Mouse (Mus musculus) hindbrain, embryonic 16.5 days (tissue): Measurements from ENCODE around the gene Tpbgl. TPM values are rescaled to one million over a fixed set of nuclear protein-coding genes. Genes with fewer than 3 reads are reported as not detected.

Experiments used
- ATAC-seq: fragments of 200-750 bp; cut with Nextera tagmentation; 2 replicates; pipeline ENCODE4 v1.8.0; 2017; ENCODE audit warnings: moderate TSS enrichment, moderate library complexity
- H3K27ac ChIP-seq: fragments of 300-500 bp; sonication (generic); 2 replicates; pipeline ENCODE4 v1.5.1; 2014; ENCODE audit warnings: low read depth, mild to moderate bottlenecking, control low read depth, low read length, moderate library complexity
- H3K27me3 ChIP-seq: fragments of 300-500 bp; sonication (generic); replicated peaks from 2 replicates; pipeline ENCODE4 v1.6.1; 2014; ENCODE audit warnings: low read length; ENCODE audit not compliant: control insufficient read depth, insufficient read depth
- H3K36me3 ChIP-seq: fragments of 300-500 bp; sonication (generic); 2 replicates; pipeline ENCODE4 v1.6.1; 2014; ENCODE audit warnings: mild to moderate bottlenecking, low read length, moderate library complexity, mixed read lengths; ENCODE audit not compliant: control insufficient read depth, insufficient read depth
- H3K4me1 ChIP-seq: fragments of 300-500 bp; sonication (generic); 2 replicates; pipeline ENCODE4 v1.6.1; 2014; ENCODE audit warnings: low read depth, low read length; ENCODE audit not compliant: control insufficient read depth, insufficient read depth
- H3K4me2 ChIP-seq: fragments of 300-500 bp; sonication (generic); 2 replicates; pipeline ENCODE4 v1.6.1; 2014; ENCODE audit warnings: mild to moderate bottlenecking, low read length, control low read depth, moderate library complexity
- H3K4me3 ChIP-seq: fragments of 300-500 bp; sonication (generic); 2 replicates; pipeline ENCODE4 v1.5.1; 2014; ENCODE audit warnings: mild to moderate bottlenecking, low read length, control low read depth, moderate library complexity
- H3K9ac ChIP-seq: fragments of 300-500 bp; sonication (generic); 2 replicates; pipeline ENCODE4 v1.6.1; 2014; ENCODE audit warnings: low read depth, mild to moderate bottlenecking, control low read depth, low read length, moderate library complexity
- H3K9me3 ChIP-seq: fragments of 300-500 bp; sonication (generic); 2 replicates; pipeline ENCODE4 v1.6.1; 2014; ENCODE audit warnings: mild to moderate bottlenecking, low read length, moderate library complexity; ENCODE audit not compliant: control insufficient read depth
- WGBS: fragments of 180-500 bp; shearing (Covaris S2); extraction: QIAGEN DNeasy Blood & Tissue Kit; methylation state at CpG from one replicate; pipeline ENCODE4 v1.1.7; 2014; 5-methylcytosine and 5-hydroxymethylcytosine counted together
- polyA plus RNA-seq: library from polyadenylated mRNA; unstranded; fragments of >200 nt; fragmentation: Nextera tagmentation; extraction: Ambion mirVana; gene quantifications from 2 replicates; pipeline ENCODE4 v1.2.1, GENCODE M21; 2015

Tpbgl gene
- polyA plus RNA-seq, 1 experiment from 2014 or later: 2.2 TPM

- WGBS: 93% methylated on average over 10 of the region's 10 CpGs
- no peak overlapping the region for H3K4me3 ChIP-seq
- no peak for ATAC-seq
- 0 out of 2 replicates have a peak, but pooled peaks cover 2% of the 10 kb centered on the region for H3K4me1 ChIP-seq
- no peaks in the 10 kb centered on the region for H3K27me3 ChIP-seq
- no peak overlapping the region for H3K27ac ChIP-seq
- H3K4me2 ChIP-seq: no peak overlapping the region
- no peaks in the 10 kb centered on the region for H3K9me3 ChIP-seq
- no peaks in the 10 kb centered on the region for H3K36me3 ChIP-seq
- H3K9ac ChIP-seq: no peak overlapping the region
Measured at GRCm38 (mm10) chr7:99665731-99666452, 39.0 kb upstream of the Tpbgl start.

GRCm38 (mm10) chr7:99664571-99665485 is 37.9 kb upstream of the Tpbgl start:
- Histone ChIP-seq H3K36me3 (no peaks in the 10 kb centered on the region), H3K4me2 (no peak overlapping the region), H3K9me3 (no peaks in the 10 kb centered on the region), H3K27ac (peak overlapping the region; percentile 53), H3K27me3 (no peaks in the 10 kb centered on the region), H3K4me1 (0 out of 2 replicates have a peak, but pooled peaks cover 2% of the 10 kb centered on the region), H3K4me3 (no peak overlapping the region), H3K9ac (no peak overlapping the region)
- ATAC-seq: peak; percentile 66
- WGBS: 55% methylated on average over 11 of the region's 11 CpGs

- no peak overlapping the region for H3K4me2 ChIP-seq
- no peak for ATAC-seq
- no peak overlapping the region for H3K4me3 ChIP-seq
- no peak overlapping the region for H3K27ac ChIP-seq
- WGBS: 93% methylated on average over 9 of the region's 9 CpGs
- no peaks in the 10 kb centered on the region for H3K36me3 ChIP-seq
- 0 out of 2 replicates have a peak, but pooled peaks cover 2% of the 10 kb centered on the region for H3K4me1 ChIP-seq
- no peaks in the 10 kb centered on the region for H3K27me3 ChIP-seq
- no peaks in the 10 kb centered on the region for H3K9me3 ChIP-seq
- H3K9ac ChIP-seq: no peak overlapping the region
Measured at GRCm38 (mm10) chr7:99663507-99664220, 36.8 kb upstream of the Tpbgl start.

- no peaks in the 10 kb centered on the region for H3K9me3 ChIP-seq
- no peak overlapping the region for H3K4me3 ChIP-seq
- H3K9ac ChIP-seq: no peak overlapping the region
- 0 out of 2 replicates have a peak, but pooled peaks cover 2% of the 10 kb centered on the region for H3K4me1 ChIP-seq
- H3K4me2 ChIP-seq: no peak overlapping the region
- 81% methylated on average over 2 of the region's 2 CpGs for WGBS
- no peaks in the 10 kb centered on the region for H3K27me3 ChIP-seq
- ATAC-seq: no peak
- H3K27ac ChIP-seq: no peak overlapping the region
- H3K36me3 ChIP-seq: no peaks in the 10 kb centered on the region
Measured at GRCm38 (mm10) chr7:99662311-99662710, 35.4 kb upstream of the Tpbgl start.

- Histone ChIP-seq H3K27ac (no peak overlapping the region), H3K4me2 (no peak overlapping the region), H3K4me1 (0 out of 2 replicates have a peak, but pooled peaks cover 2% of the 10 kb centered on the region), H3K9me3 (no peaks in the 10 kb centered on the region), H3K36me3 (no peaks in the 10 kb centered on the region), H3K9ac (no peak overlapping the region), H3K27me3 (no peaks in the 10 kb centered on the region), H3K4me3 (no peak overlapping the region)
- 61% methylated on average over 14 of the region's 14 CpGs for WGBS
- ATAC-seq: no peak
Measured at GRCm38 (mm10) chr7:99661571-99662230, 34.8 kb upstream of the Tpbgl start.

- Histone ChIP-seq H3K36me3 (no peaks in the 10 kb centered on the region), H3K4me3 (no peak overlapping the region), H3K4me1 (0 out of 2 replicates have a peak, but pooled peaks cover 2% of the 10 kb centered on the region), H3K27ac (no peak overlapping the region), H3K27me3 (no peaks in the 10 kb centered on the region), H3K9me3 (no peaks in the 10 kb centered on the region), H3K9ac (no peak overlapping the region), H3K4me2 (no peak overlapping the region)
- 91% methylated on average over 9 of the region's 9 CpGs for WGBS
- ATAC-seq: no peak
Measured at GRCm38 (mm10) chr7:99661071-99661470, 34.2 kb upstream of the Tpbgl start.

GRCm38 (mm10) chr7:99659379-99660029 is 32.6 kb upstream of the Tpbgl start:
- Histone ChIP-seq H3K27ac (no peak overlapping the region), H3K4me3 (no peak overlapping the region), H3K27me3 (no peaks in the 10 kb centered on the region), H3K36me3 (no peaks in the 10 kb centered on the region), H3K4me1 (no peaks in the 10 kb centered on the region), H3K9ac (no peak overlapping the region), H3K9me3 (no peaks in the 10 kb centered on the region), H3K4me2 (no peak overlapping the region)
- ATAC-seq: no peak
- WGBS: 50% methylated on average over 12 of the region's 12 CpGs

- H3K4me3 ChIP-seq: no peak overlapping the region
- 84% methylated on average over 11 of the region's 11 CpGs for WGBS
- H3K27ac ChIP-seq: no peak overlapping the region
- no peaks in the 10 kb centered on the region for H3K27me3 ChIP-seq
- H3K4me1 ChIP-seq: peaks cover 10% of the 10 kb centered on the region
- H3K36me3 ChIP-seq: no peaks in the 10 kb centered on the region
- no peak overlapping the region for H3K4me2 ChIP-seq
- no peaks in the 10 kb centered on the region for H3K9me3 ChIP-seq
- ATAC-seq: no peak
- H3K9ac ChIP-seq: no peak overlapping the region
Measured at GRCm38 (mm10) chr7:99654244-99654643, 27.3 kb upstream of the Tpbgl start.
